Mouse (Mus musculus) megakaryocyte-erythroid progenitor cell, adult 5 weeks (primary cell): Measurements from ENCODE around the gene Zfp277. TPM values are rescaled to one million over a fixed set of nuclear protein-coding genes. Genes with fewer than 3 reads are reported as not detected.

Source experiments
- polyA plus RNA-seq: library from polyadenylated mRNA; stranded (reverse); fragments of >175 nt; gene quantifications from 2 replicates; pipeline ENCODE4 v1.2.3, GENCODE M21; 2012

The Zfp277 gene
- 2.9 and 3.3 TPM in 2 replicates for polyA plus RNA-seq

GRCm38 (mm10) chr12:40445648-40446449 lies at the start of gene Zfp277, which contains the start of gene Dock4:
TSS of gene Zfp277 (minus strand) at chr12:40445902.
TSS of gene Dock4 (plus strand) at chr12:40445952.

Other genes with a start within 250 kb of the Zfp277 start
- not detected in 2 replicates for gene Lsmem1, start 246.4 kb downstream of the Zfp277 start, polyA plus RNA-seq
- gene Ifrd1, start 197.4 kb downstream of the Zfp277 start, polyA plus RNA-seq, result 77.7 and 94.8 TPM in 2 replicates
- 0.14 and 0.18 TPM in 2 replicates for gene Dock4, start 50 bp upstream of the Zfp277 start, polyA plus RNA-seq